Mouse (Mus musculus): ENCODE measurements at regions not wholly inside any gene's neighbourhood (a gene's known extent, or its start where the extent isn't known, plus 50 kb on each side); places are given as distances from the start of the nearest gene placed in this dataset.

DNA sequence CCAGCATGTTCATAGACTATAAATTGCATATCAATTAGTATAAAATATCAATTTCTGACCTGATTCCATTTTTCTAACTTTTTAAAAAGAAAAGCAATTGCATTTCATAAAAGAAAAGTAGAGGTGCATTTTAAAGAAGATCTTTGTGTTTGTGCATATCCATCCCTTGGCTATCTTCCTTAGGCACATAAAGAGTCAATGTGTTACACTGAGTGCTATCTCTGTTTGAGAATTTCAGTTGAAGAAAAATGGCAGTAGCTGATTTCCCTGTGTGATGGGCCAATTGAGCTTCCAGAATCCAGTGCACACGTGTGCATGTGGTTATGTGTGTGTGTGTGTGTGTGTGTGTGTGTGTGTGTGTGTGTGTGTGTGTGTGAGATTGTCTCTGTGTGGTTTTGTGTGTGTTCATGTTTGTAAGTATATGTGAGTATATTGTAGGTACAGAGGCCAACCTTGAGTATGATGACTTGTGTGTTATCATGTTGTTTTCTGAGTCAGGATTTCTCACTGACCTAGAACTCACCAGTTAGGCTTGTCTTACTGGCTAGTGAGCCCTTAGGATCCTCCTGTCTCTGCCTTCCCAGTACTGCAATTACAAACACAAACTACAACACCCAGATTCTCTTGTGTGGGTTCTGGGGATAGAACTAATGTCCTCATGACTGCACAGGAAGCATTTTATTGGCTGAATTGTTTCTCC lies 249.6 kb downstream of the Cdk5rap2 start:
- DNase-seq (ENCODE audit: low read depth, low spot score) = no peak

DNA sequence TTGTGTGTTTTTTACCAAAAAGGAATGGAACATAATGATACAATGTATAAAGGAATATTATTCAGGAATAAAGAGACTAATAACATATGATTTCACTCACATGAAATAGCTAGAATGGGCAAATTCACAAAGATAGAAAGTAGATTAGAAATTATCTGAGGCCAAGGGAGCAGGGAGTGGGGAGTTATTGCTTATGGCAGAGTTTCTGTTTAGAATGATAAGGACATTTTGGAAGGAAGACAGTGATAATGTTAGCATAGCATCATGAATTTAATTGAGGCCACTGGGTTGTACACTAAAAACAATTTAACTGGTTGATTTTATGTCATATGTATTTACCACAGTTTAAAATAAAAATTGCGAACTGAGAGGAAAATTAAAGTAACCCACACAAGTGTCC lies 250.2 kb downstream of the Cdk5rap2 start:
- DNase-seq (ENCODE audit: low read depth, low spot score) = no peak

DNA sequence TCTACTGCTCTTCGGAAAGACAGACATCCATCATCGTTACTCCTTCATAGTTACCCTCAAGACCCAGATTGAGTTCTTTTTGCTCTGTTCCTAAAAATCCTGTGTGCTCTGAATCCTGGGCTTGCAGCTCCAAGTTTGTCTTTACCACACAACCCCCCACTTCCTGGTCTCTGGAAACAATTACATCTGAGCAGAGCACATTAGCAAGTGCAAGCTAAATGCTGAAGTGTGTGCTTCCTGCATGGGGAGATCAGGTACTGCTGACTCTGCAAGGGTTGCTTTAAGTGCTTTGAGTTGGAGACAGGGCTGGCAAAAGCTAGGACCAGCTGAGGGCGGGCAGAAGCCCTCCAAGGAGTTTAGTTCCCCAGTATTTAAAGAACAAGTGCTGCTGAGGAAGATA lies 257.1 kb downstream of the Cdk5rap2 start:
- no peak for DNase-seq (ENCODE audit: low read depth, low spot score)

DNA sequence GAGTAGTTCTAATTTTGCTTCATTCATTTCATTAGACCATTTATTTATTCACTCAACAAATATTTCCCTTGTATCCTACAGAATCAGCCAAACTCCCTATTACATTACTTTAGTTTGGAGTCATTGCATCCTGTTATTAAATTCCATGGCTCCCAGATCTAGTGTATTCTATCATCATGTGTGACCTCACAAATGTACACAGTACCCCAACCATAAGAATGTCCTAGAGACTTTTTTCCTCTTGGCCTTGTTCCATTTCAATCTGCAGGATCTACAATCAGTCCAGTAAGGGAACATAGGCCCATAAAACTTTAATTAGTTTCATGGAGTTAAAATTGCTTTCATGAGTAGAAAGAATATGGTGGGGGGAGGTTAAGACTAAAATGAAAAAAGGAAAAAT lies 301.2 kb downstream of the Cdk5rap2 start:
- no peak for DNase-seq (ENCODE audit: low read depth, low spot score)

DNA sequence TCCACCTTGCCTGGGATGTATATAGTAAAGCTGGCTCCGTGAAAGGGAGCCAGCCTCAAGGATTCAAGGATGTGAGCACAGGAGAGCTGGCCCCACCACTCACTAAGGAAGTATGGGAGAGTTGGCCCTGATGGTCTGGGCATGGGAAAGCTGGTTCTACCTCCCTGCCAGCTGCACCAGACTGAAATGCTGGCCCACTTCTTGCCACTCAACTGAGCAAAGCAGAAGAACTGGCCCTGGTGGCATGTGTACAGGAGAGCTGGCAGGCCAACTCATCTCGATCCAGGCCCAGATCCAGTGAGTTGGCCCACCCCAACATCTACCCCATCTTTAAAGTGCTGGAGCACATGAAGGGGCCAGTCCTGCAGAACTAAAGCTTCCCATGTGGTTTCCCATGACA lies 304.5 kb downstream of the Cdk5rap2 start:
- DNase-seq (ENCODE audit: low read depth, low spot score) = no peak

DNA sequence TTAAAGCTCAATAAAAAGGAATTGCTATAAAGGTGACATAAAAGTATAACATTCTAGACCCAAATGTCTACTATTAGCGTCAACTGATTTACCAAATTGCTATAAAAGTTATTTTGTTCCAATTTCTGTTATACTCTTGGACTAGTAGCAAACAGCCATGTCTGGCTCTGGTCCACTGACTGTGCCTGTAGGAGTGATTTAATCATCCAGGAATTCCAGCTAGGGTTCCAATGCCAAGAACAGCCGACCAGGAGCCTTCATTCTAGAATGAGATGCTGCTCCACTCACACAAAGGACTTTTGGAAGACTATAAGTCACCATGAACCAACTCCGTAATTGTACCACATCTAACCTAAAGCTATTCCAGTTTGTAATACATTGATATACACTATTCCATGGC lies 312.9 kb downstream of the Cdk5rap2 start:
- DNase-seq (ENCODE audit: low read depth, low spot score) = no peak

DNA sequence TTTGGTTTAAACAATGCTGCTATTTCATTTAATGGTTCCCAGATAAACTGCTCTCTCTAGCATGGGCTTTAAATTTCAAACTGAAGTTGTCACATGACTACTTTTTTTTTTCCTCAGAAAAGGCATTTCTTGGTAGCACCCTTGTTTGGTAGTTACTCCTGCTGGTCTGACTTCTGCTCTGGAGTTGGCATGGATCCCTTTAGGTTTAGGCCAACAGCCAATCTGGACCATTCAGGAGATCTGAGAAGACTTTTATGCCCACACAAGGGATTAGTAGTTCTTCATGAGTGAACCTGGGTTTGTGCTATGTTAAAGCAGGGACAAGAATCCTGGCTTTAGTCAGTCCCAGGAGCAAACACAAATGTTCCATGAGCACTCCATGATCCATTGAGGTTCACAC lies 332.0 kb downstream of the Cdk5rap2 start:
- no peak for DNase-seq (ENCODE audit: low read depth, low spot score)

DNA sequence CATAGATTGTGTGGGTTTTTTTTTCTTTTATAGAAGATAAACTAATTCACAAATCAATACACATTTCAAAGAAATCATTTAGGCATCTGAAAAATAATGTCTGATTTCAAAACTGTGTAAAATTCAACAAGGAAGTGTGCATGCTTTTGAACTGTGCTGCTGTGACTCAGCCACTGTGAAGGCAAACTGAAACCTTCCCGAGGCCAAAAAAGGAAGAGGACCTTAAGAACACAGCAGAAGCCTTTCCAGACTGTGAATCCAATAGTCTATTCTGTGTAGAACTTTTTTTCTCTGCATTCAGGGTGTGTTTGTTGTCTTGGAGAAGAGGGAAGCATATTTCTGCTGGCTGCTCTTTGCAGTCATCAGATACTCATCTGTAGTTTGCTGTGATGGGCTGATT lies 347.7 kb downstream of the Cdk5rap2 start:
- peak; percentile 3 for DNase-seq (ENCODE audit: low read depth, low spot score)

DNA sequence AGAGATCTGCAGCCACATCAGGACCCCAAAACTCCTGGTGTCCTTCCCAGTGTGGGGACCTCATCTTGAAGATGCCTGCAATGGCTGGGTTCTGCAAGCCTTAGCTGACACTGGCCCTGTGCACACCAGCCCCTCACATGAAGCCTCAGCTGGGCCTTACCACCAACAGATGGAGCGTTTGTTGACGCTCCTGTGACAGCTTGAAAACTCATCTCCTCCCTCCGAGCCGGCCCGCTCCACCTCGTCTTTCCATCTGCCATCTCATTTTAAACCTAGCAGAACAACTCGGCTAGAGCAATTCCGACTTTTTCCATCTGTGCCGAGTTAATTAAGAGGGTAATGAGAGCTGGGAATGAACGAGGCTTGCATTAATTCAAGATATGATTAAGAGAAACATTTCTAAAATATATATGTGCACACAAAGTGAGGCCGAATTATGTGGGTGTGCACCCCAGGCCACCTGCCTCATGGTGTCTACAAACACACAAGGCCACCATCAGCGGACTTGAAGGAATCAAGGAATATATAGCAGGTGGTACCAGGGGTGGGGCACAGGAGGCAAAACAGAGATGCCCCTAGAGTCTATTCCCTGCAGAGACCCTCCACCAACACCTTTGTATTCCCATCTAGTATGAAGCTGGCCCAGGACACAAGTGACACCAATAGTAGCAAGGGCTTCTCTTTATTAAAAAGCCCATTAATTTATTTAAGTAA lies 351.3 kb downstream of the Cdk5rap2 start:
- DNase-seq (ENCODE audit: low read depth, low spot score) = no peak

DNA sequence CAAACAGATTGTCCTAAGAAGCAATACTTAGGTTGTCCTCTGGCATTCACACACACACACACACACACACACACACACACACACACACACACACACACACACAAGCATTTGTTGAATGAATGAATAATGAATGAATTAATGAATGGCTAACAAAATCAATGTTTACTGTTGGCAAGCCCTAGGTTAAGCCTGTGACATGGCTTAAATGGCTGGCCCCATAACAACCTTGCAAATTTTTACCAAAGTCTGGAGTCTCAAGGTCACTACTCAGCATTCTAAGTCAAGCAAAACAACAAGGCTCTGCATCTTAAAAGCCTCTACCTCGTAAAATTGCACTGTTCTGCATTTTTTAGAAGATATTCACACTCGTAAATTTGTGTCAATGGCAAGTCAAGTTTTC lies 357.1 kb downstream of the Cdk5rap2 start:
- DNase-seq (ENCODE audit: low read depth, low spot score) = no peak

DNA sequence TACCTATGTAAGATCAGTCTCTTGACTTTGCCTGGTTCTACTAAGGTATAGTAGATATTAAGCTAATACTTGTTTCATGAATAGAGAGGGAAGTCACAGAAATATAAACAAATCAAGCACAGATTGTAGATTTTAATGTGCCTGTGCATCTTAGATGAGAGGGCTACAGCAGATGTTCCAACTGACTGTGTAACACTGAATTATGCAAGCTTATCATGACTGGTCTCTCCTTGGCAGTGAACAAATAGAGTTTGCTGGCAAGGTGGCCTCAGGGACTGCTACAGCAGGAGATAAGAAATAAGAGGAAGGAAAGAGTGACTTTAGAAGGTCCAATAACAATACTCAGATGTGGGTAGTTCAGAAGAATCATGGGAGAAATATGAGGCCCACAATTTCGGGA lies 372.0 kb downstream of the Cdk5rap2 start:
- no peak for DNase-seq (ENCODE audit: low read depth, low spot score)

DNA sequence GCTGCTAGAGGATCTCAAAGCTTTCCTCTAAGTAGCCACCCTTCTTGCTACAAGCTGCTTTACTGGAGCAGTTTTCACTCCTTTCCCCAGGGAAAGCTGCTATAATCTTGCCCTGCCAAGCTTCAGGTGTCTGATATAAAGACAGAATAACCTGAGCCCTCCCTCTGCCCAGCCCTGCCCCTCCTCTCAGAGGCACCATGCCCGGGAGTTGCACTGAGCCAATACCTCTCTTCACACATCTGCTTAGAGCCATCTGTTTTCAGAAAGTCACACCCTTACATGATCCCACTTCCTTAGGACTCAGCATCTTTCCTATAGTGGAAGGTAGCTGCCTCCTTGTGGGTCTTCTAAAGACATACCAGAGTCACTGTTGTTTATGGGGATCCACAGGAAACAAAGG lies 374.3 kb downstream of the Cdk5rap2 start:
- no peak for DNase-seq (ENCODE audit: low read depth, low spot score)

DNA sequence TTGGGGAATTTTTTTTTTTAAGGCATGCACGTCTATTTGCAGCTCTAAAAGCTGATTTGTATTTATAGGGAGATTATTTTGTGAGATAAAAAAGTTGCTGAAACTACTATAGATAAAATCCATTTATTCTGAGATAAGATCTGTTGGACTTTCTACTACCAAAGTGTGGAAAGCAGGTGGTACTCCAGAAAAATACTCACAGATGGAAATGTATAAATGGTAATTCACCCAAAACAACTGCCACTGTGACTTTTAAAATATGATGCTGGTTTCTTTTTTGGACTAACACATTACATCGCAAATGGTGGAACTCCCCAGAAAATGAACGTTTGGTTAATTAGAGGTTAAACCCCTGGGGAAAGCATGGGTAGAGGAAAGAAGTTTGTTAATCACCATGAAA lies 377.7 kb downstream of the Cdk5rap2 start:
- no peak for DNase-seq (ENCODE audit: low read depth, low spot score)

DNA sequence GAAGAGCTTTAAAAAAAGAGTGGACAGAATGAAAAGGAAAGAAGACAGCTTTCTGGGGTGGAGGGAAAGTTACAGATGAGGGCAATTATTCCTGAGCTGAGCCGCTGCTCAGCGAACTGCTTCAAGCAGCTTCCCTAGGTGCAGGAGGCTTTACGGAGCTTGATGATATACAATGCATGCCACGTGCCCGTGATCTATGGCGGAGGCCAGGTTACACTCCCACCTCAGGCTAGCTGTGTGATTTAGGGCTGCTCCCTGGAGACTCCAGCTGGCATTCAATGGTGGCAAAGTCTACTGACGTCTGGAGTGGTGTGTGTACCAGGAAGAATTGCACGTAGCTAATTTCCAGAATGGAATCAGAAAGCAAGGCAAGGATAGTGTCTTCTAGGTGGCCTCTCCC lies 383.4 kb downstream of the Cdk5rap2 start:
- DNase-seq (ENCODE audit: low read depth, low spot score) = no peak

DNA sequence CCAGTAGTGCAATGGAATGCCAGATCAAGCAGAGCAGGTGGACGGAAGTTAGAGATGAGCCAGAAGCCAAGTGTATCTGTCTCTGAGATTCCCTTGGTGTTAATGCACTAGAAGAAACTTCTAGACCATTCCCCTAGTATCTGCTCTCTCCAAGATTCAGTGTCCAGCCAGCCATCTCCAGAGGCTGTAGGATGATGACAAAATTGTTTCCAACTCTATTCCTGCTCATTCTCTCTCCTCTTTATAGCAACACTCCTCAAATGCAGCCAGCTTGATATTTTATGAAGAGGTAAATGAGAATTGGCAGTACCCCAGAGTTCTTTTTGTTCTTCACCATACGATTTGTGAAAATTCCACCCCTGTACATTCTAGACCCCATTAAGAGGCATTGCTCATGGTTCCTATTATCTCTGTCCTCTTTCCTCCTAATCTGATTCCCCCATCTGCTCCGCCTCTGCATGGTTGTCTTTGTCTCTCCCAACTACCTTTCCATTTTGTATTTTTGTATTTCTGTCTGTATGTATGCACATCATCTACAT lies 385.3 kb downstream of the Cdk5rap2 start:
- DNase-seq (ENCODE audit: low read depth, low spot score) = no peak

DNA sequence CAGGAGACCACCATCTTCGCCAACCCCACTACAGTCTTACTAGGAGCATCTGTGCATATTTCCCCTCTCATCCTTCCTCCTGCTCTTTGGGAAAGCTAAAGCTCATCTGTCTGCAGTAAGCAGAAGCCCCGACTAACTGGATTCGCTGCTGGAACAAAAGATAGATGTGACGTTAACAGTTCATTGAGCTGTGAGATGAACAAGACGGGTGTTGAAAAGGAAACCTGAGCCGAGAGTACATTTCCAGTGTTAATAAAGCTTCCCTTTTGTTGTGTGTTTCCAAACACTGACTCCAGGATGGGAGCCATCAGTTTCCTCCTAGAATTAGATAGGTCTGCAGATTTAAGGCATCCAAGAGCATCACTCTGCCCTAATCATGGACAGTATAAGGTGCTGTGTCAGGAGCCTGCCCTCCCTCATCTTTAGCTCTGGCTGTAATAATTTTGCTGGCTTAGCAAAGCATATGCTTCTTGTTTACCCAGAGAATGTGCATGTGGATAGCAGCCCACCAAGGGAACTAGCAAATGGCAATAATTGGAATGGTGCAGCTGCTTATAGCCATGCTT lies 389.3 kb downstream of the Cdk5rap2 start:
- no peak for DNase-seq (ENCODE audit: low read depth, low spot score)

DNA sequence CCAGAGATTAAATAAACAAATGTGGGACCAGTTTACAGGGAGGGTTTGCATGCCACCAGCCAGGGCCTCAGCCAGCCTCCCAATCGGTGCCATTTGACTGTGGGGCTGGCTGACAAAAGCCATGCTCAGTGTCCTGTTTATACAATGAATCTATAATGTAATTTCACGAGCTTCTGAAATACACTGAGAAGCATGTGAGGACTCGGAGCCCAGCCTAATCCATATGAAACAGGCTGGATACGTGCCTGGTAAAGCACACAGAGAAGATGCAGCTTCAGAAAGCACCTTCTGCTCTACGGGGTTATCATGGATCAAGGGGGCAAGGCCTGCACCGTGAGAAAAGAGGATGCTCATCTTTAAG lies 398.0 kb downstream of the Cdk5rap2 start:
- DNase-seq (ENCODE audit: low read depth, low spot score) = no peak

DNA sequence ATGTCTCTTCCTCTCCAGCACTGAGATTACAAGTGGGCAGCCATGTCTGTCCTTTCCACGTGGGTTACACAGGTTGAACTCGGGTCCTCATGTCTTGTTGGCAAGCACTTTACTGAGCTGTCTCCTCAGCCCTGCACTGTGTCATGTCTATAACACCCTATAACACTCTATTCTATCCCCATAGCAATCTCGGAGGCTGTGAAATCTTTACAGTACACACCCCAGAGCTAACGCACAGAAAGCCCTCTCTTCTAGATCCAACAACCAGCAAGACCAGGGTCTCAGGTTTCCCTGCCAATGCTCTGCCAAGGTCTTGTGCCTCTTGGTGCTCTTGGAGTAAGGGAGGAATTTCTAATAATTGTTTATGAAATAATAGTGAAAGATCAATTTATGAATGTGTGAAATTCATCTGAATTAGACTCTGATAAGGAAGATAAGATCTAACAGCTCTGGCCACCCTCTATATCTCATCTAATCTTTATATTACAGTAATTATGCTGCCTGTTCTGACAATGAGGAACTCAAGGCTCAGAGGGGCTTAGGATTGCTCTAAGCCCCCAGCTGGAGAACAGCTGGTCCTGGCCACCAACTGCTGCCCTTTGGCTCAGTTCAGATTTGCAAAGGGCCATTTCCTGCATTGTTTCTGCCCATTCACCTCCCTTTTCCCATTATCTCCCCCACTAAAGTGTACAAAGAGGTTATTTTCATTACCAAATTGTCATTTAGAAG lies 398.6 kb downstream of the Cdk5rap2 start:
- no peak for DNase-seq (ENCODE audit: low read depth, low spot score)

DNA sequence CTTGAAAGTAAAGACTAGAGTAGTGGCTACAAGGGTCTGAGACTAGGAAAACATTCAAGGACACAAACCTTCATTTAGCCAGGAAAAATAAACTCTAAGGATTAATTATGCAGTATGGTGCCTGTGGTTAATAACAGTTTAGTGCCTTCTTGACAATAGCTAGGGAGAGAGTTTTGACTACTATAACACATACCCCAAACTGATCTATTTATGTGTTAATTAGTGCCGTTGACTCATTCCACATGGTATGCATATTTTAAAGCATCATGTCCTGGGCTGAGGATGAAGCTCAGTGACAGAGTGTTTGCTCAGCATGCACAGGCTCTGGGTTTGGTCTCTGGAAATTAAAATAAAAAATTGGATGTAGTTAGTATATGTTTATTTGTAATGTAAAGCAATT lies 399.8 kb downstream of the Cdk5rap2 start:
- no peak for DNase-seq (ENCODE audit: low read depth, low spot score)

DNA sequence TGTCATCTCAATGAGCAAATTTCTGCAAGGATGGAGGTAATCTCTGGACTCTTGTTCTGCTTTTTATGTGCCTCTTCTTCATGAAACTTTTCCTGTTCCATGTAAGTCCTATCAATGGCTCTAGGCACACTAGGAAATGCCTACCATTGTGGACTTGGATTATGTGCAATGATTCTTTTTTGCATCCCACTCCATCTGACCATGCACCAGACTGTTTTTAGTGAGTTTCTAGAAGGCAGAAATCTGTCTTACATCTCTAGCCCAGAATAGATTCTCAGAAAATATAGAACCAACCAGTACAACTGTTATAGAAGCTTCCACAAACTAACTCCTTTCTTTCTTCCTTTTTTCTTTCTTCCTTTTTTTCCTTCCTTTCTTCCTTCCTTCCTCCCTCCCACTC lies 405.3 kb downstream of the Cdk5rap2 start:
- no peak for DNase-seq (ENCODE audit: low read depth, low spot score)

DNA sequence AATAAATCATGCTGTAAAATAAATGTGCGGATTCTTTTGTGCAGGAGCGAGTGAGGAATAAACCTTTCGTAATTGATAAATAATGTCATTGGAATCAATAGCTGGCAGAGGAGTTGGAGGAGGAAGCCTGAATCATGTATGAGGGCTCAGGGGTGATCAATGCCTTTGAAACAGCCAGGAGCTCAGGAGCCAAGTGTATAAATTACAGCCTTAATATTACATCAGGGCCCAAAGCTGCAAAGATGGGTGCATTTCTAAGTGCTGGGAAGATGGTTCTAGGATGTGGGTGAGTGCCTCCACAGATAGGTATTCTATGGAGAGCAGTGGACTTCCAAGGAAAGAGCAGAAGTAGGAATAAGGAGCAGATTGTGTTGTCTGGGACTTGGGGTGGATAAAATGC lies 417.0 kb downstream of the Cdk5rap2 start:
- no peak for DNase-seq (ENCODE audit: low read depth, low spot score)

DNA sequence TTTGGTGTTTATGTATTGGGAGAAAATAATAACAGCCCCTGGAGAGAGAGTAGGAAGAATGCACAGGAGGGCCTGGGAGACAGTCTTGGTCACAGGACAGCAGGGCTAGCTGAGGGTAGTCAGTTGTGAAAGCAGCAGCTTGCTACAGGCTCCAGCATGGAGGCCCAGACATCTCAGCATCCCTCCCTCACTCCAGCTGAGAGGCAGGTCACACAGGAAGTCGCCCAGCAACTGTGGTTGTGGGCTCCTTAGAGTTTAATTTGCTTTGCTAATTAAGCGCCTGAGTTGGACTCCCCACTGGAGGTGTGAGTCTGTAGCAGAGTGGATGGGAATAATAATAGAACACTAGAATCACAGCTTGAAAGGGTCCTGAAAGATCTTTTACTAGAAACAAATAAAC lies 436.0 kb downstream of the Cdk5rap2 start:
- no peak for DNase-seq (ENCODE audit: low read depth, low spot score)

Measured in A20 (cell line).